Mouse (Mus musculus) c-Kit-positive CD71-positive TER-119-negative erythroid progenitor cells, embryonic 14.5 days (primary cell): ENCODE measurements around the gene N4bp2l1.
A peak's percentile ranks its signal among the peaks of the same experiment; 100 is the strongest.

Experiments
- DNase-seq: peaks from one replicate; pipeline ENCODE4 v3.0.0-alpha.2; 2013; ENCODE audit warnings: low read depth

Gene N4bp2l1

DNA sequence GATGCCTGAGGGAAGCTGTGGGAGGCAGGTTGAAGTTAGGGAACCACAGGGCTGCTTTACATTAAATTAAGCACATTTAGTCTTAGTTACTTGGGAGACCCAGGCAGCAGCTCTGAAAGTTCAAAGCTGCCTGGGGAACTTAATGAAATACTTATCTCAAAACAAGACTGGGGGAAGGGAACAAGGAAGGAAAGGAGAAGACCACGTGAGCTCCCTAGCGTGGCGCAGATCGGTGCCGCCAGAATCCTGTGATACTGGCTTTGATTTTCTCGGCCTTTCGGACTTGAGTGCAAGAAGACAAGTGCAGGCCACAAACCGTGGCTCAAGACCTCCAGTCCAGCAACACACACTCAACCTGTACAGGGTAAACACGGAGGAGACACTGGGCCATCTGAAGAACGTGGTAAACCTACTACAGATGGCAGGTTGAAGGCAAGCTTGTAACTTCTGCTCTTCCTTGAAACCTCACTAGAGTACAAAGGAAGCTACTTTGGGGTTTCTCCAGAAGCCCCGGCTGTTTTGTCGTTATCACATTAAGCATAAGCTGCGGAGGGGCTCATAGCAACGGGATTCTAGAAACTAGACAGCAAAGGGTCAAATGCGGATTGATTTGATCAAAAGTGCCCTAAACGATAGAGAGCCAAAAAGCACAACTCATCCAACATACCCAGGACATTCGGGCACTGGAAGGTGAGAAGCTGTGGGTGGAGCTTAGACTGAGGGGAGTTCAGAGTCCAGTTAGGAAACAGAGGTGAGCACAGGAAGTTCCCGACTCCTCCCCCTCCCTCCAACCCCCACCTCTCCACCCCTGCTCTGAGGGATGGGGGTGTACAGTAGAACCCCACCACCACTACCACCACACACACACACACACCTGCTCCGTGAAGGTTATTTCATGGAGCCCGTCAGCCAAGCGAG lies 1.5 kb upstream of the N4bp2l1 start:
- no peak for DNase-seq

GRCm38 (mm10) chr5:150595366-150596016 lies 1.5 kb downstream of the N4bp2l1 start:
- DNase-seq = no peak

GRCm38 (mm10) chr5:150594649-150595339 lies 2.2 kb downstream of the N4bp2l1 start:
- DNase-seq = no peak

DNA sequence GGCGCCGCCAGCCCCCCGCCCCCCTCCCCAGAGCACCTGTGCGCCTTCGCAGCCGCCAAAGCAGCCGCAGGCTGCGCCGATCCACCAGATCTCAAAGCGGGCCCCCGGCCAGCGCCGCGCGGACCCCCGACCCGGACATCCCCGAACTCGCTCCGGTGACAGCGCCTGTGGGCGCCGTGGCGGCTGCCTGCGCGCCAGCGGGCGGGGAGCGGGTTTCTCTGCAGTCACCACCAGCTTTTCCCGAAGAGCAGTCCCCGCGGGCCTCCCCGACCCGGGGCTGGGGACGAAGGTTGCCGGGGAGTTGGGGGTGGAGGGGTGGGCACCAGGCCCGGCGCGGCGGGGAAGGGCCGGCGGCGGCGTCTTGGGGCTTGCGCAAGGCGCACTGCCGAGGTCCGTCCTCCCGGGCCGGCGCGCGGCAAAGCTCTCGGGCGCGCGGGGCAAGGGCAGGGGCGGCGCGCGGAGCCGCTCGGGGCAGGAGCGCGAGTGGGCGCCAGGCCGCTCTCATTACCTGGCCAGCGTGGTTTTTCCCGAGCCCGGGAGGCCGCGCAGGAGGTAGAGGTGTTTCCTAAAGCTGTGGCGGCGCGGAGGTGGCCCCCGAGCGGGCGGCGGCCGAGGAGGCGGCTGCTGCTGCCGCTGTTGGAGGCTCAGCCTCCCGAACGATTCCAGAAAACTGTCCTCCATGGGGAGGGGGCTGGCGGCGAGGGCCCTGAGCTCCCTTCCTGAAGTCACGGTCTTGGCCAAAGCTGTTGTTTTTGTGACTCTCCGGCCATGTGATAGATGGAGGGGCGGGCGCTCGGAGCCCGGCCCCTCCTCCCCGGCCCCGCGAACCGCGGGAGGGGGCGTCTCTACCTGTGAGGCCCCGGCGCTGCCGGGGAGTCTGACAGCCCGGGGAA lies 3.0 kb downstream of the N4bp2l1 start:
- no peak for DNase-seq

- DNase-seq = peak; percentile 63
Measured at GRCm38 (mm10) chr5:150592904-150593755, 3.9 kb downstream of the N4bp2l1 start.

DNA sequence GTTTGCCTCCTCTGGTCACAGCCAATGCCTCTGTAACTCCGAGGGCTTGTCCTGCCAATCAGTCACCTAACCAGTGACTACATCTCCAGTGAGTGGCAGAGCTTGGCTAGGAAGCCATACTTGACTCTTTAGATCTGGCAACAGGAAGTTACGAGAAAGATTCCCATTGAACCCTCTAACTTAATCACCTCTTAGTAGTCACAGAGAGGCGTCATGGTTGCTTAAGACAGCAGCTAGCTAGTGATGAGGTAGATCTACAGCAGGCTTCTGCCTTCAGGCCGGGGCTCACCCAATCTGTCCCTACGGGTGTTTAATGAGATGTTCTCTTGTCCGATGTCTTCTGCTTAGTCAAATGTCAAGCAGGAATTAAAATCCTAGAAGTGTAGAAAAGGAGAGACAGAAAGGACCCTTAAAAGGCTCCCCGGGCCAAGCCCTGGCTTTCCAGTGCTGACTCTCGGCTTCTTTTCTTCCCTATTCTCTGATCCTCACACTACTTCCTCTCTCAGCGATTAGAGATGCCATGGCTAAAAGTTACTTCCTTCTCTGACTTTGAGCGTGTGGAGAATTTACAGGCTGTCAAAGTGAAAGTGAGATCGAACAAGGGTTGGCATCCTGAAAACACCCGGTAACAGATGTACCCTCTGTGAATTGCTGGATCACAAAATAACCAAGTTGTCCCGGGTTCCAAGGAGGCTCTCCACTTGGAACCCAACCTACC lies 4.6 kb downstream of the N4bp2l1 start:
- no peak for DNase-seq

DNA sequence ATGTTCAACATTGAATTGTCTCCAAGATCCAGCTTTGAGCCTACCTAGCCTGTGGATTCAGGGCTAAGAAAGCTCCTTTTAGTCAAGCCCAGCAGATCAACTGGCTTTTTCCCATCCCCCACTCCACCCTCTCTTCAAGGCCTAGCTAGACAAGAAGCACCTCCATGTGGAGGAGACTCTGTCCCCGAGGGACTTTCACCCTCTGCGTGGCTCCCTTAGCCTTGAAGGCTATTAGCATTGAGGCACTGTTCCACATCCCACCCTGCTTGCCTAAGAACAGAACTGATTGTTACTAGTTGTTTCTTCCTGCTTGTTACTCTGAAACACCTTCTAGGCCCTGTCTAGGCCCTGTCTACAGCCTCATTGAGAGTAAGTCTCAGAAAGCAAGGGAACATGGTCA lies 7.0 kb downstream of the N4bp2l1 start:
- no peak for DNase-seq

- DNase-seq = no peak
Measured at GRCm38 (mm10) chr5:150584337-150584729, 12.7 kb downstream of the N4bp2l1 start.

DNA sequence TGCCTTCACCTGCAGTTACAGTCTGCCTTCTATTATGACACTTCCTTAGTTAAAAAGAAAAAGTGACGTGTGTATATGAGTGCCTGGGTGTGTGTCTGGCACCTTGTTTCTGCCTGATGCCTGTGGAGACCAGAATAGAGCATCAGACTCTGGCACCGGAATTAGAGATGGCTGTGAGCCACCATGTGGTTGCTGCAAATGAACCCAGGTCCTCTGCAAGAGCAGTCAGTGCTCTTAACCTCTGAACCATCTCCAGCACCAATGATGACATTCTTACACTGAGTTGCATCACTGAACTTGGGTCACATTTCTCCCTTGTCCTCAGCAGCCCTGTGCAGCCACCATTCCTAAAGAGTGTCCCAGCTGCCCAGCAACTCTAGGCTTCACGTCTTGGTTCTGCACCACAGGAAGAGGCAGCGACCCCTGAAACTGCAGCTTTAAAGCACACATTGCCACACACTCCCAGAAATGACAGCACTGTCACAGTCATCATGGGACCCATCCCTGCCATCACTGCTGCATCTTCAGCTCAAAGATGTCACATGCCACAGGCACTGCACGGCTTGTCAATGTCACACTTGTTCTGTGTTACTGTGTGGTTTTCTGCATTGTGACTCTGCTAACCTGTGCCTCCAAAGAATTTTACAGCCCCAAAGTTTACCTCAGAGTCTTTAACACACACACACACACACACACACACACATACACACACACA lies 13.2 kb downstream of the N4bp2l1 start:
- no peak for DNase-seq

DNA sequence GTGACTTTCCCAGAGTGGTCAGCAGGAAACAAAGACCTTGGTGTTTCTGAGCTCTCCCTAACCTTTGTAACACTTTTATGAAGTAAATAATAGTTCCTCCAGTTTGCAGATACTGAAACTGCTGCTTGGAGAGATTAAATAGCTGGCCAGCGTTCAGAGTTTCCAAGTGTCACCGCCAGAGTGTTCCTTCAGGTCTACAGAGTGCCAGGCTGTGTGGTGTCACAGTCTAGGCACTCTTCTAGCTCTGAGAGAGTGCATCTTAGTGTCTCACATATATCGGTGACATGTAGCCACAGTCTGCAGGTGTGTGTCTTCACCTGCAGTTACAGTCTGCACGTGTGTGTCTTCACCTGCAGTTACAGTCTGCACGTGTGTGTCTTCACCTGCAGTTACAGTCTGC lies 13.8 kb downstream of the N4bp2l1 start:
- DNase-seq = no peak

GRCm38 (mm10) chr5:150581180-150581579 lies 15.8 kb downstream of the N4bp2l1 start:
- DNase-seq = no peak

- peak; percentile 69 for DNase-seq
Measured at GRCm38 (mm10) chr5:150578613-150579171, 18.3 kb downstream of the N4bp2l1 start.

GRCm38 (mm10) chr5:150576832-150577231 lies 20.2 kb downstream of the N4bp2l1 start:
- DNase-seq = no peak

DNA sequence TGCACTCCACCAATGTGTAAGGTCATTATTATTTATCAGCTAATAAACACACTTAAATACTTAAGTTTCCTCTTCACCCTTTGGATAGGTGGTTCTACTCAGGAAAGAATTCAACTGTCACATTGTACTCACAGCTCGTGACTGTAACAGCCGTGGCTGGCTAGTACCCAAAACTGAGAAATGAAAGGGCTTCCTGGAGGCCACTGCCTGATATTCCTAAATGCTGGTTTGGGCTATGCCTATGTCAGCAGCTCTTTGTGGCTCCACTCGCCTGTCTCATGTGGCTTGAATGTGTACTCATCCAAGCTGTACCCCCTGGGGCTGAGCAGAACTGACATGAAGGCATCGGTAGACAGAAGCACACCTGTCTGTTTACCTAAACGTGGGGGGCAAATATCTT lies 22.1 kb downstream of the N4bp2l1 start:
- no peak for DNase-seq

GRCm38 (mm10) chr5:150574403-150574802 lies 22.6 kb downstream of the N4bp2l1 start:
- no peak for DNase-seq

DNA sequence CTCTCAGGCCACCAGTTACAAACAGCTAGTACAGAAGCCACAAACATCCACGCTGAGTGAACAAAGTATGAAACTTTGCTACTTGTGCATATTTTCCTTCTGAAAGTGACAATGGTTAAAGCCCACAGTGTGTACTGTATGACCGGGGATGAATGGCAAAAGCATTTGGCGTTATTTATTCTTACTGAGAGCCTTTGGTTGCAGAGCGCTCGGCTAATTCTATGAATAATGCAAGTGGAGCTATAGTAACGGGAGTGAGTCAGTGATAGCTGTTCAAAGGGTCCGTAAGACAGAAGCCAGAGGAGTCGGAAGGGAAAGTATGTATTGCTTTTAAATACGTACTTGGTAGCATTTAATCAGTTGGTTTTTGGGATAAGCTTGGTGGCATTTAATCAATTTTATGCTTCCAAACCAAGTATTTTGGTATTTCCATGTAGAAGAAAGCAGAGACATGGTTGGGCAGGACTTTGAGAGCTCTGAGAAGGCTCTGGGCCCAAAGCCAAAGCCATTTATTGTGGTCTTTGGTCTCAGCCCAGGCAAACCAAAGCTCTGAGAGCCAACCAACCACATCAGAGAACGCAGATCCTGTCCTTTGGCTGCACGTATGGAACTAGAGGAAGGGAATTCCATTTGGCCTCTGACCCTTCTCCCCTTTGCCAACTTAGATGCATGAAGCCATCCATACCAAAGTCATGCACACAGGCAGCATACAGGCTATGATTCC lies 26.3 kb downstream of the N4bp2l1 start:
- DNase-seq = no peak

- no peak for DNase-seq
Measured at GRCm38 (mm10) chr5:150566971-150567370, 30.0 kb downstream of the N4bp2l1 start.

GRCm38 (mm10) chr5:150566226-150566625 lies 30.8 kb downstream of the N4bp2l1 start:
- DNase-seq = no peak
